Mouse (Mus musculus): Measurements from ENCODE around the gene Ugt1a6a. TPM values are rescaled to one million over a fixed set of nuclear protein-coding genes. Genes with fewer than 3 reads are reported as not detected.
"Not testable (repeated sequence)": the region's sequence is repeated elsewhere in the genome, so short reads cannot be mapped to it uniquely, and the experiment has no call there.

The Ugt1a6a gene
- polyA plus RNA-seq, 1 experiment from 2014 or later = 29.2 TPM

GRCm38 (mm10) chr1:88109027-88109557, 25.5 kb upstream of the Ugt1a6a start:
- not testable (repeated sequence) for H3K4me1 ChIP-seq; H3K27ac ChIP-seq; H3K4me2 ChIP-seq; H3K4me3 ChIP-seq (replicated peaks); H3K36me3 ChIP-seq; H3K27me3 ChIP-seq (replicated peaks); H3K9me3 ChIP-seq; H3K9ac ChIP-seq
- peak; percentile 90 for ATAC-seq (ENCODE audit: insufficient read depth, low FRiP score, low read depth)
- WGBS = 69% methylated on average over 2 of the region's 2 CpGs

GRCm38 (mm10) chr1:88109604-88110003, 25.0 kb upstream of the Ugt1a6a start:
- H3K27ac ChIP-seq; H3K9ac ChIP-seq; ATAC-seq (ENCODE audit: insufficient read depth, low FRiP score, low read depth); H3K4me2 ChIP-seq; H3K4me1 ChIP-seq; H3K27me3 ChIP-seq (replicated peaks); H3K9me3 ChIP-seq; H3K36me3 ChIP-seq; H3K4me3 ChIP-seq (replicated peaks): not testable (repeated sequence)
- 33% methylated on average over 2 of the region's 2 CpGs for WGBS

- not testable (repeated sequence) for H3K36me3 ChIP-seq; H3K27me3 ChIP-seq (replicated peaks); H3K9ac ChIP-seq; H3K4me2 ChIP-seq; ATAC-seq (ENCODE audit: insufficient read depth, low FRiP score, low read depth); H3K4me3 ChIP-seq (replicated peaks); H3K27ac ChIP-seq; H3K9me3 ChIP-seq; H3K4me1 ChIP-seq
- 93% methylated on average over 6 of the region's 6 CpGs for WGBS
Observed at GRCm38 (mm10) chr1:88112769-88113168, 21.8 kb upstream of the Ugt1a6a start.

- not testable (repeated sequence) for H3K9me3 ChIP-seq; H3K9ac ChIP-seq; ATAC-seq (ENCODE audit: insufficient read depth, low FRiP score, low read depth); H3K4me2 ChIP-seq; H3K27me3 ChIP-seq (replicated peaks); H3K27ac ChIP-seq; H3K4me1 ChIP-seq; H3K36me3 ChIP-seq; H3K4me3 ChIP-seq (replicated peaks)
- 16% methylated on average over 4 of the region's 4 CpGs for WGBS
Observed at GRCm38 (mm10) chr1:88120550-88120949, 14.1 kb upstream of the Ugt1a6a start.

GRCm38 (mm10) chr1:88121521-88121920, 13.1 kb upstream of the Ugt1a6a start:
- H3K4me2 ChIP-seq; H3K27ac ChIP-seq; H3K4me3 ChIP-seq (replicated peaks); H3K36me3 ChIP-seq; H3K9ac ChIP-seq; H3K9me3 ChIP-seq; H3K4me1 ChIP-seq; ATAC-seq (ENCODE audit: insufficient read depth, low FRiP score, low read depth); H3K27me3 ChIP-seq (replicated peaks): not testable (repeated sequence)
- no CpG with 5 or more reads among the region's 1 CpGs for WGBS

GRCm38 (mm10) chr1:88125827-88126360, 8.7 kb upstream of the Ugt1a6a start:
- not testable (repeated sequence) for H3K4me3 ChIP-seq (replicated peaks); H3K9ac ChIP-seq; H3K9me3 ChIP-seq; H3K27me3 ChIP-seq (replicated peaks); H3K4me1 ChIP-seq; ATAC-seq (ENCODE audit: insufficient read depth, low FRiP score, low read depth); H3K4me2 ChIP-seq; H3K27ac ChIP-seq; H3K36me3 ChIP-seq
- 69% methylated on average over 4 of the region's 4 CpGs for WGBS

- H3K4me3 ChIP-seq (replicated peaks); H3K9ac ChIP-seq; H3K9me3 ChIP-seq; H3K4me2 ChIP-seq; H3K27ac ChIP-seq; H3K4me1 ChIP-seq; H3K36me3 ChIP-seq; H3K27me3 ChIP-seq (replicated peaks); ATAC-seq (ENCODE audit: insufficient read depth, low FRiP score, low read depth): not testable (repeated sequence)
- WGBS = 65% methylated on average over 2 of the region's 2 CpGs
Observed at GRCm38 (mm10) chr1:88129091-88129490, 5.5 kb upstream of the Ugt1a6a start.

GRCm38 (mm10) chr1:88130223-88130622, 4.4 kb upstream of the Ugt1a6a start:
- not testable (repeated sequence) for H3K4me1 ChIP-seq; H3K27ac ChIP-seq; H3K4me3 ChIP-seq (replicated peaks); H3K27me3 ChIP-seq (replicated peaks); H3K36me3 ChIP-seq; H3K4me2 ChIP-seq; H3K9me3 ChIP-seq; H3K9ac ChIP-seq; ATAC-seq (ENCODE audit: insufficient read depth, low FRiP score, low read depth)
- WGBS = 73% methylated on average over 1 of the region's 1 CpGs

GRCm38 (mm10) chr1:88133908-88134456, 627 bp upstream of the Ugt1a6a start:
- Histone ChIP-seq H3K9ac (no peak overlapping the region), H3K27me3 (replicated peaks) (no peaks in the 10 kb centered on the region), H3K36me3 (no peaks in the 10 kb centered on the region), H3K4me2 (no peak overlapping the region), H3K4me3 (replicated peaks) (no peak overlapping the region), H3K4me1 (no peaks in the 10 kb centered on the region; the same call in 1 of the 2 replicates), H3K27ac (peak overlapping the region; percentile 80; the same call in 1 of the 2 replicates), H3K9me3 (no peaks in the 10 kb centered on the region)
- WGBS = 58% methylated on average over 3 of the region's 3 CpGs
- ATAC-seq (ENCODE audit: insufficient read depth, low FRiP score, low read depth) = no peak

- H3K36me3 ChIP-seq; H3K27me3 ChIP-seq (replicated peaks); H3K27ac ChIP-seq; H3K9me3 ChIP-seq; H3K4me3 ChIP-seq (replicated peaks); H3K4me1 ChIP-seq; H3K9ac ChIP-seq; ATAC-seq (ENCODE audit: insufficient read depth, low FRiP score, low read depth); H3K4me2 ChIP-seq: not testable (repeated sequence)
- WGBS = 81% methylated on average over 6 of the region's 6 CpGs
Observed at GRCm38 (mm10) chr1:88135229-88135904, 758 bp downstream of the Ugt1a6a start.

- H3K4me1 ChIP-seq = no peaks in the 10 kb centered on the region; the same call in 1 of the 2 replicates
- H3K9ac ChIP-seq = no peak overlapping the region
- no peaks in the 10 kb centered on the region for H3K36me3 ChIP-seq
- 59% methylated on average over 2 of the region's 2 CpGs for WGBS
- no peak overlapping the region for H3K4me3 ChIP-seq (replicated peaks)
- no peaks in the 10 kb centered on the region for H3K9me3 ChIP-seq
- H3K4me2 ChIP-seq = no peak overlapping the region
- ATAC-seq (ENCODE audit: insufficient read depth, low FRiP score, low read depth) = no peak
- no peak overlapping the region for H3K27ac ChIP-seq
- no peaks in the 10 kb centered on the region for H3K27me3 ChIP-seq (replicated peaks)
Observed at GRCm38 (mm10) chr1:88136646-88137045, 2.0 kb downstream of the Ugt1a6a start.

GRCm38 (mm10) chr1:88137264-88137663, 2.7 kb downstream of the Ugt1a6a start:
- no peak overlapping the region for H3K27ac ChIP-seq
- 80% methylated on average over 3 of the region's 3 CpGs for WGBS
- H3K4me3 ChIP-seq (replicated peaks) = no peak overlapping the region
- no peak overlapping the region for H3K4me2 ChIP-seq
- no peaks in the 10 kb centered on the region for H3K36me3 ChIP-seq
- no peak for ATAC-seq (ENCODE audit: insufficient read depth, low FRiP score, low read depth)
- H3K9ac ChIP-seq = no peak overlapping the region
- no peaks in the 10 kb centered on the region for H3K9me3 ChIP-seq
- no peaks in the 10 kb centered on the region; the same call in 1 of the 2 replicates for H3K4me1 ChIP-seq
- H3K27me3 ChIP-seq (replicated peaks) = no peaks in the 10 kb centered on the region

Measured in stomach, embryonic 15.5 days (tissue).